Mouse (Mus musculus): ENCODE data around the gene Ptgdr2.

DNA sequence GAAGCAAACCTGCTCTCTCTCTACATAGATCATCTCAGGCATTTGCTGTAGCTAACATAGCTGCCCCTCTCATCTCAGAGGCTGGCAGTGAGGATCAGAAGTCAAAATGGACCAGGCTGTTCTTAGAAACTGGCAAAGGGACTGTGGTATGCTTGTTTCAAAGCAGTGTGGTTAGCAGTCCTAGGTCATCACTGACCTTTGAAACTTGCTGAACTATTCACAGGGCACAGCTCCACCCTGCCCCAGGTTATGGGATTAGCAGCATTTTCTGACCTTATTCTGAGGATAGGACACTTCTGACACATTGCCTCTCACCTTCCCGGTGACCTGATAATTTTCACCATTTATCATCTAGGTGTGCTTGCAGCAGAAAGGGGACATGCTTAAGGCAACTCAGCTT lies 51.6 kb downstream of the Ptgdr2 start:
- no peak for TF ChIP-seq EP300 (IDR thresholded peaks at IDR 0.05; ENCODE audit: low read depth)
- TF ChIP-seq CTCF (IDR thresholded peaks at IDR 0.05; ENCODE audit: low read depth), result no peak

Measured in liver, postnatal 0 days (tissue).